Mouse (Mus musculus) stomach, embryonic 14.5 days (tissue): ENCODE results near the gene Lrba. TPM values are rescaled to one million over a fixed set of nuclear protein-coding genes. Genes with fewer than 3 reads are reported as not detected.

Experiments used
- ATAC-seq: fragments of 200-750 bp; cut with Nextera tagmentation; 2 replicates; pipeline ENCODE4 v1.8.0; 2017; ENCODE audit warnings: low read depth, moderate TSS enrichment; ENCODE audit not compliant: insufficient number of reproducible peaks, insufficient read depth, low FRiP score
- H3K27ac ChIP-seq: fragments of 300-500 bp; sonication (generic); 2 replicates; pipeline ENCODE4 v1.5.1; 2014; ENCODE audit warnings: mild to moderate bottlenecking, low read length, moderate library complexity, mixed read lengths
- H3K27me3 ChIP-seq: fragments of 300-500 bp; sonication (generic); 2 replicates; pipeline ENCODE4 v1.6.1; 2014; ENCODE audit warnings: low read length, control low read depth, mixed read lengths; ENCODE audit not compliant: control insufficient read depth, insufficient read depth
- H3K36me3 ChIP-seq: fragments of 300-500 bp; sonication (generic); 2 replicates; pipeline ENCODE4 v1.6.1; 2014; ENCODE audit warnings: mild to moderate bottlenecking, control low read depth, low read length, moderate library complexity, mixed read lengths; ENCODE audit not compliant: control insufficient read depth, insufficient read depth
- H3K4me1 ChIP-seq: fragments of 300-500 bp; sonication (generic); 2 replicates; pipeline ENCODE4 v1.6.1; 2014; ENCODE audit warnings: low read length, control low read depth, mixed read lengths; ENCODE audit not compliant: control insufficient read depth, insufficient read depth
- H3K4me2 ChIP-seq: fragments of 300-500 bp; sonication (generic); replicated peaks from 2 replicates; pipeline ENCODE4 v1.6.1; 2014; ENCODE audit warnings: low read depth, low read length, control low read depth
- H3K4me3 ChIP-seq: fragments of 300-500 bp; sonication (generic); 2 replicates; pipeline ENCODE4 v1.5.1; 2014; ENCODE audit warnings: low read depth, low read length, control low read depth
- H3K9ac ChIP-seq: fragments of 300-500 bp; sonication (generic); replicated peaks from 2 replicates; pipeline ENCODE4 v1.6.1; 2014; ENCODE audit warnings: low read depth, mild to moderate bottlenecking, control low read depth, low read length, moderate library complexity, mixed read lengths
- H3K9me3 ChIP-seq: fragments of 300-500 bp; sonication (generic); 2 replicates; pipeline ENCODE4 v1.6.1; 2016; ENCODE audit warnings: low read depth, low read length, control low read depth; ENCODE audit not compliant: control insufficient read depth
- WGBS: fragments of 180-500 bp; shearing (Covaris S2); extraction: QIAGEN DNeasy Blood & Tissue Kit; methylation state at CpG from one replicate; pipeline ENCODE4 v1.1.7; 2014; 5-methylcytosine and 5-hydroxymethylcytosine counted together
- polyA plus RNA-seq: library from polyadenylated mRNA; unstranded; fragments of >200 nt; fragmentation: Nextera tagmentation; extraction: Ambion mirVana; gene quantifications from 2 replicates; pipeline ENCODE4 v1.2.1, GENCODE M21; 2014

Lrba gene
- polyA plus RNA-seq, 1 experiment from 2014 or later = 11.4 TPM

DNA sequence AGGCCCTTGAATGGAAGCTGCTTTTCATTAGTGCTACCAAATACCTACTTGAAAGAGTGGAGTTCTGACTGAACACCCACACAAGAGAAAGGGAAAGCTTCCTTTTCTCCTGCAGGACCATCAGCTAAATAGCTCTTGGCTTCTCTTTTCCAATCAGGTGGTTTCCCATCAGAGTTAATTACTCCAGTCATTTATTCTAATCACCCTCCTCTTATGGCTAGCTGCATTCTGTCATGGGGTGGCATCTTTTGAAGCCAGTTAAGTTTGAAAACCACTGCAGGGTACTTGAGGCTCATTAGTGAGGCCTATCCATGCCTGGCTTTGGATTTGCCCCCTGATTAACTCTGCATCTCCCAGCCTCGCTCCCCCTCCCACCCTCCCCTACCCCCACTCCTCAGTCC is 476.7 kb downstream of the Lrba start:
- Histone ChIP-seq H3K9ac (no peak overlapping the region), H3K27ac (no peak overlapping the region), H3K4me3 (no peak overlapping the region), H3K36me3 (no peaks in the 10 kb centered on the region), H3K9me3 (no peaks in the 10 kb centered on the region), H3K4me1 (0 out of 2 replicates have a peak, but pooled peaks cover 3% of the 10 kb centered on the region), H3K27me3 (no peaks in the 10 kb centered on the region), H3K4me2 (no peak overlapping the region)
- 26% methylated on average over 1 of the region's 1 CpGs for WGBS
- ATAC-seq = no peak

- no peak overlapping the region for H3K9ac ChIP-seq
- WGBS = 5% methylated on average over 4 of the region's 4 CpGs
These were observed 485.0 kb downstream of the Lrba start for GRCm38 (mm10) chr3:86709472-86709871.

GRCm38 (mm10) chr3:86711530-86711929 is 487.1 kb downstream of the Lrba start:
- no peaks in the 10 kb centered on the region for H3K9me3 ChIP-seq
- no peak overlapping the region for H3K4me2 ChIP-seq
- H3K4me3 ChIP-seq = no peak overlapping the region
- H3K36me3 ChIP-seq = no peaks in the 10 kb centered on the region
- WGBS = 63% methylated on average over 1 of the region's 1 CpGs
- H3K27ac ChIP-seq = no peak overlapping the region
- H3K27me3 ChIP-seq = no peaks in the 10 kb centered on the region
- no peak overlapping the region for H3K9ac ChIP-seq
- no peak for ATAC-seq
- no peaks in the 10 kb centered on the region for H3K4me1 ChIP-seq

More at GRCm38 (mm10) chr3:86709472-86709871, 485.0 kb downstream of the Lrba start:
- Histone ChIP-seq H3K27ac (no peak overlapping the region), H3K4me3 (no peak overlapping the region), H3K27me3 (no peaks in the 10 kb centered on the region), H3K9me3 (no peaks in the 10 kb centered on the region), H3K36me3 (no peaks in the 10 kb centered on the region), H3K4me1 (no peaks in the 10 kb centered on the region), H3K4me2 (no peak overlapping the region)
- no peak for ATAC-seq

DNA sequence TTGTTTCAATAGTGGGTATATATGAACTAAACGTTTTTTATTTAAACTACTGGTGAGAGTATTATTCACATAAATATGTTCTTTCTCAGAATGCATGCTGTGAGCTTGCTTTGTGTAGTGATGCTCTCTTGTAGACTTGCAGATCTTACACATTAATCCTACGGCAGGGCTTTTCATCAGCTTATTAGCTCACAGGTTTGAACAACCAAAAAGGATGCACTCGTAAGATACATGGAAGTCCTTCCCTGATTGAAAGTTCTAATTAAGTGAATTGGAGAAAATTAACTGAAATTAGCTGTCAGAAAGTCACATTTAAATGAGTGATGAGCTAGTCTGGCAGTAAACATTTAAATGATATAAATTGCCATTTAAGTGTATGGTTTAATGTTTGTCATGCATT is 488.3 kb downstream of the Lrba start:
- Histone ChIP-seq H3K4me1 (no peaks in the 10 kb centered on the region), H3K9ac (no peak overlapping the region), H3K27me3 (no peaks in the 10 kb centered on the region), H3K9me3 (no peaks in the 10 kb centered on the region), H3K4me2 (no peak overlapping the region), H3K4me3 (no peak overlapping the region), H3K27ac (no peak overlapping the region), H3K36me3 (no peaks in the 10 kb centered on the region)
- 72% methylated on average over 3 of the region's 3 CpGs for WGBS
- ATAC-seq = no peak

DNA sequence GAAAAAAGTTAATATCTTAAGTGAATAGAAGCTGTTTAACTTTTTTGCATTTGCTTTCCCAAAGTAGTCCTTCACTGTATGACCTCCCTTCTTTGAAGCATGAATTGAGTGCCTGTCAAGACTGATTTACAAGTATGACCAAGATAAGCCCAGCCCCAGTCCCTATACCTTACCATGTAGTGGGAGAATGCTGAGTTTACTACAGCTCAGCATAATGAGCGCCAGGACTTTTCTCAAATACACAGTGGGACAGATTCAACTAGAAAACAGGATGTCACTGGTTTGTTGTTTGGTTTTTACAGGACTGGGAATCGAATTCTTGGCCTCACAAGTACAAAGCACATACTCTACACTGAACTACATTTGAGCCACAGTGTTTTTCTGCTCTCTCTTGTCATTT is 490.0 kb downstream of the Lrba start:
- Histone ChIP-seq H3K27ac (no peak overlapping the region), H3K36me3 (no peaks in the 10 kb centered on the region), H3K4me2 (no peak overlapping the region), H3K27me3 (no peaks in the 10 kb centered on the region), H3K4me3 (no peak overlapping the region), H3K9ac (no peak overlapping the region), H3K4me1 (no peaks in the 10 kb centered on the region), H3K9me3 (no peaks in the 10 kb centered on the region)
- WGBS = 72% methylated on average over 2 of the region's 2 CpGs
- ATAC-seq = no peak

DNA sequence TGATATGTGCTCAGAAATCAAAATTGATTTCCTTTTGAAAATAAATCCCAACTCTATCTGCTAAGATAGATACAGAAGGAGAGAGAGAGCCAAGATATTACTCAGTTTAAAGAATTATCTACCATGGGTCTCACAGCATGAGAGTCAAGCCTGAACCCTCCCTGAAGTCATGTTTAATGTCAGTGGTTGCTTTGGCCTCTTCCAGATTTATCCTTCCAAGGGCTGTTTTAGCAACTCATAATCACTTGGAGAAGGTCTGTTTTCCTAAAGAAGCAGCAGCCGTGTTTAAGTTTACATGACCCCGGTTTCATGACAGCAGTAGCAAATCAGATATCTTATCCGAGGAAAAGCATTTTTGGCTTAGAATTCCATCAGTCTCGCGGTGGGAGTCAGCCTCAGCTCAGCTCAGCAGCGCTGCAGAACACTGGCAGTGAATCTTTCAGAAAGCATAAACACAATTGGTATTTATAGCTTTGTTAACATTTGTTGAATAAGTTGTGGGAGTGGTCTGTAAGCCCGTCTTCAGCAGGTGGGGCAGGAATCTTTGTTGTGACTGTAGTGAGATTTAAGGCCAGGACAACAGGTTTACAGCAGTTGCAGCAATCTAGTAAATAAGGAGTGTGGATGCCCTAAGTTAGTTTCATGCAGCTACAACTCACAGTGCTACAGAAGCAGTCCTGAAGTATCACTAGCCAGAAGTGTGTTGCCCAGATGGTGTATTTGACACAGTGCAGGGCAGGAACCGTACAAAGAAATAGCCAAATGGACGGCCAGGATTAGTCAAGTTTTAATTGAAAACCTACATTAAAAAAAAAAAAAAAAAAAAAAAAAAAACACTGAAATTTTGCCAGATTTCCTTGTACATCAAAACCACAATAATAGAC is 499.2 kb downstream of the Lrba start:
- 14% methylated on average over 9 of the region's 9 CpGs for WGBS
- ATAC-seq = peak; percentile 42; the same call in 1 of the 2 replicates
- no peaks in the 10 kb centered on the region for H3K9me3 ChIP-seq
- no peaks in the 10 kb centered on the region for H3K36me3 ChIP-seq
- no peak overlapping the region for H3K27ac ChIP-seq
- H3K4me1 ChIP-seq = no peaks in the 10 kb centered on the region
- H3K4me3 ChIP-seq = no peak overlapping the region
- no peak overlapping the region for H3K9ac ChIP-seq
- H3K27me3 ChIP-seq = no peaks in the 10 kb centered on the region
- H3K4me2 ChIP-seq = no peak overlapping the region

DNA sequence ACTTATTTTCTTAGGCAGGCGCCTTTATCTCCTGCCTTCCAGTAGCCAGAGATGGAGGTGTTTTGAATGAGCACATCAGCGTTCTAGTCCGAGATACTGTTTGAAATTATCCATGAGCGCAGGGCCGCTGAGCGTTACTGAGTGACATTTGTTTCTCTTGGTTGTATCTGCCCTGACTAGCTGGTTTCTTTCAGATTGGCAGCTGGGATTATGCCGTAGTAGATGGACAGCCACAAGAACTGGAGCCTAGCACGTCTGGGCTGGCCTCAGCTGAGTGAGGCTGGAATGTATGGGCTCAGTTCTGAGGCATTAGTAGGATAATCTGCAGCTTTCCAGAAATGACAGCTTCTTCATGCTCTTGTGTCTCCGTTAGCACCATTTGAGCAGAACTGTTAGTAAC is 500.6 kb downstream of the Lrba start:
- no peak overlapping the region for H3K4me3 ChIP-seq
- 21% methylated on average over 9 of the region's 9 CpGs for WGBS
- no peak overlapping the region for H3K4me2 ChIP-seq
- H3K36me3 ChIP-seq = no peaks in the 10 kb centered on the region
- no peak for ATAC-seq
- no peaks in the 10 kb centered on the region for H3K4me1 ChIP-seq
- no peaks in the 10 kb centered on the region for H3K9me3 ChIP-seq
- H3K27me3 ChIP-seq = no peaks in the 10 kb centered on the region
- no peak overlapping the region for H3K27ac ChIP-seq
- no peak overlapping the region for H3K9ac ChIP-seq

DNA sequence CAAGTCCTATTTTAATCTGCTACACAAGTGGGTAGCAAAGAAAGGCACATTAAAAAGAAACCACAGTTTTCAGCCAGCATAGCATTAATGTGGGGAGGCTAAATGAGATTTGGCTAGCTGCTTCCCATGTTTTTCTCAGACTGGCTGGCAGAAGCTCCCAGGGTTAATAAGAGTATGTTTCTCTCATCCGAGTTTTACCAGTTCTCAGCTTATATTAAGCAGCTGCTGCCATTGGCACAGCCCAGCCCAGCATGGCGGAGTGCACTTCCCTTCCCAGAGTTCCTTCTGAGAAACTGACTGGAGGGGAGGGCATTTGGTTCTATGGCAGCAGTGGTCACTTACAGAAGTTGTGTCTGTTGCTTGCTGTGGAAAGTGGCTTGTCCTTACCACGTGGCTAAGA is 514.4 kb downstream of the Lrba start:
- Histone ChIP-seq H3K27ac (no peak overlapping the region), H3K4me2 (no peak overlapping the region), H3K4me3 (no peak overlapping the region), H3K27me3 (no peaks in the 10 kb centered on the region), H3K9me3 (no peaks in the 10 kb centered on the region), H3K36me3 (no peaks in the 10 kb centered on the region), H3K4me1 (no peaks in the 10 kb centered on the region), H3K9ac (no peak overlapping the region)
- no peak for ATAC-seq
- WGBS = 78% methylated on average over 3 of the region's 3 CpGs

DNA sequence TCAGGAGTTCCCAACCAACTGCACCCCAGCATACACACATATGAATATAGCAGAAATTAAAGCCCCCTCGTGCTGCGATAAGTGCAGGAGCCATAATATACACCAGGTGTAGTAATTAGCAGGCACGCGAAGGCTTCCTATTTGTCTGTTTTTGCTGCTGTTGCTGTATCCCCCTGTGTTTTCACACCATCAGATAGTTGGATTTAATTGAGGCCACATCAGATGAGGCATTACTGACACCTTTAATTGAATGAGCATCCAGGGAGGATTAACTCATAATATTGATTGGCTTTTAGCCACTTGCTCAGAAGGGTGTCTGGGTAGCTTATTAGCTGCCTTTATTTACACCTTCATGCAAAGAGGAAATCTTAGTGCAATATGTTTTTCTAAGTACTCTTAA is 515.3 kb downstream of the Lrba start:
- H3K27ac ChIP-seq = no peak overlapping the region
- 98% methylated on average over 4 of the region's 4 CpGs for WGBS
- no peak overlapping the region for H3K4me3 ChIP-seq
- no peaks in the 10 kb centered on the region for H3K4me1 ChIP-seq
- no peaks in the 10 kb centered on the region for H3K9me3 ChIP-seq
- no peak overlapping the region for H3K4me2 ChIP-seq
- H3K36me3 ChIP-seq = no peaks in the 10 kb centered on the region
- no peak for ATAC-seq
- no peaks in the 10 kb centered on the region for H3K27me3 ChIP-seq
- H3K9ac ChIP-seq = no peak overlapping the region
